Mouse (Mus musculus) C2C12 (cell line): ENCODE results near the gene Ano6.

Source experiments
- CEBPB ChIP-seq: IDR thresholded peaks from one replicate; pipeline ENCODE4 v1.6.1; 2011; ENCODE audit warnings: low read depth, mild to moderate bottlenecking, control low read depth, moderate library complexity
- CTCF ChIP-seq: IDR thresholded peaks from one replicate; pipeline ENCODE4 v1.5.1; 2011; ENCODE audit not compliant: control insufficient read depth, insufficient read depth, insufficient read length
- FOSL1 ChIP-seq: IDR thresholded peaks from one replicate; pipeline ENCODE4 v1.8.0; 2011; ENCODE audit warnings: mild to moderate bottlenecking, low read length; ENCODE audit not compliant: poor library complexity, insufficient read depth, severe bottlenecking
- MAX ChIP-seq: IDR thresholded peaks from one replicate; pipeline ENCODE4 v1.6.1; 2011; ENCODE audit warnings: mild to moderate bottlenecking, control low read depth
- MYOD1 ChIP-seq: IDR thresholded peaks from one replicate; pipeline ENCODE4 v1.6.1; 2011; ENCODE audit warnings: low read depth; ENCODE audit not compliant: control insufficient read depth, insufficient read length
- MYOG ChIP-seq: IDR thresholded peaks from one replicate; pipeline ENCODE4 v1.6.1; 2011; ENCODE audit not compliant: control insufficient read depth, insufficient read length; ENCODE audit errors: extremely low read depth
- USF1 ChIP-seq: IDR thresholded peaks from one replicate; pipeline ENCODE4 v1.6.1; 2011; ENCODE audit warnings: low read depth, mild to moderate bottlenecking, control low read depth, moderate library complexity

DNA sequence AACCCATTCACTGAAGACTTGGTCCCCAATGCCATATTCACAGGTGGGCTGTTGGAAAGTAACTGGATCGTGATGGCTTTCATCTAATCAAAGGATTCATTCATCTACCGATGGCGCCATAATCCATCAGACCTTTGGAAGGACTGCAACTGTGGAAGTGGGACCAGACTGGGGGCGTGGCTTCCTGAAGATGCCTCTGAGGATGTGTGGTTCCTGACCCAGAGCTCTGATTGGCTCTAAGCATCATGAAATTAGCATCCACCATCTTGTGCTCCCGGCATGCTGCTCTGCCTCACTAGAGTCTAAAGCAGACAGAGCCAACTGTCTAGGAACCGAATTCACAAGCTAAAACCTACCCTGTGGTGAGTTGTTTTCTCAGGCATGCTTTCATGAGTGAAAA lies 24.7 kb upstream of the Ano6 start:
- no peak for TF ChIP-seq CTCF
- TF ChIP-seq USF1: no peak
- TF ChIP-seq FOSL1: no peak
- TF ChIP-seq MYOG: no peak
- no peak for TF ChIP-seq CEBPB
- no peak for TF ChIP-seq MAX
- no peak for TF ChIP-seq MYOD1
